Mouse (Mus musculus) CD4-positive helper T cell, adult 2 months (primary cell): ENCODE results near the gene Sgms2.
A peak's percentile ranks its signal among the peaks of the same experiment; 100 is the strongest.

Experiments
- DNase-seq: peaks from one replicate; pipeline ENCODE4 v3.0.0-alpha.2; 2012; ENCODE audit warnings: low read depth, missing footprints, low spot score

Sgms2 gene

DNA sequence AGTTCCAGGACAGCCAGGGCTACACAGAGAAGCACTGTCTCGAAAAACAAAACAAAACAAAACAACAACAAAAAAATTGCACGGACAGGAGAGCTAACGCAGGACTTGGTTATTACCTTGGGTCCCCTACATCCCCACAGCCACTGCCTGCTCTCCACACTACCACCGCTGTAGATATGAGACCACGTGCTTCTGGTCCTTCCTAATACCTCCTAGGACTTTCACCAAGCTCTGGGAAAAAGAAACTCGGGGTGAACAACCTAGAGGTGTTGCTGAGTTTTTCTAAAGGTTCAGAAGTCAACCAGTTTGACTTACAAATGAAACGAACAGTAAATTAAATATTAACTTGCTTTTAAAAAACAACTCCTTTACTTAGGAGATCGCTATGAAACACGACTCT lies 2.8 kb downstream of the Sgms2 start:
- DNase-seq = no peak

DNA sequence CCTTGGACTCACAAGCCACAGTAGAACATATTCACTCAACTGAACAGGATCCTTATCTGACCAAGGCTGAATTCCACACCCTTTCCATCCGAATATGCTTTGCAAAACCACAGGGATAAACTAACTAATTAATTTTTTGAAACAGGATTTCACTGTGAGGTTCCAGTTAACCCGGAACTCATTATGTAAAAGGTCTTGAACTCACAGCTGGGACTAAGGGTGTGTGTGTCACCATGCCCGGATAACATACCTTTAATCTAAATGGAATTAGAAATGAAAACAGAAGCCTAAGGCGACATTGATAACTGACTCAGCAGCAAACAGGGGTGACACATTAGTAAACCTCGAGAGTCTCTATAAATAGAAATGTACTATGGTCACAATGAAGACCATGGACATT lies 5.8 kb downstream of the Sgms2 start:
- no peak for DNase-seq

DNA sequence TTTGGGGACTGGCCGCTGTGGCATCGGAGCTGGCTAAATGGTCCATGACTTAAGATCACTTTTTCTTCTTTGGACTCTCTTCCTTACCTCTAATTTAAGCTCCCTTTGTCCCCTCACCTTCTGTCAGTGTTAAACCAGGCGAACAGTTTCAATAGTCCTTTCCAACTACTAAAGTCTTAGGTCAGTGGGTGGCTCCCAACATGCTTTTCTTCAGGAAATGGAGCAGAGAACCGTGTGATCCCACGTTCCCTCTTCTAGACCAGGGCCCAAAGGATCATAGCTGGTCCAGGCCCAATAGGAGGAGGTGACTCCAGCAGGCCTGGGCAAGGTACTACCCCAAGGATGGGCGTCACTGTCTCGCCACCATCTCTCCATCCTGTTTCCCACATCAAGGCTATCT lies 7.6 kb downstream of the Sgms2 start:
- DNase-seq = no peak

DNA sequence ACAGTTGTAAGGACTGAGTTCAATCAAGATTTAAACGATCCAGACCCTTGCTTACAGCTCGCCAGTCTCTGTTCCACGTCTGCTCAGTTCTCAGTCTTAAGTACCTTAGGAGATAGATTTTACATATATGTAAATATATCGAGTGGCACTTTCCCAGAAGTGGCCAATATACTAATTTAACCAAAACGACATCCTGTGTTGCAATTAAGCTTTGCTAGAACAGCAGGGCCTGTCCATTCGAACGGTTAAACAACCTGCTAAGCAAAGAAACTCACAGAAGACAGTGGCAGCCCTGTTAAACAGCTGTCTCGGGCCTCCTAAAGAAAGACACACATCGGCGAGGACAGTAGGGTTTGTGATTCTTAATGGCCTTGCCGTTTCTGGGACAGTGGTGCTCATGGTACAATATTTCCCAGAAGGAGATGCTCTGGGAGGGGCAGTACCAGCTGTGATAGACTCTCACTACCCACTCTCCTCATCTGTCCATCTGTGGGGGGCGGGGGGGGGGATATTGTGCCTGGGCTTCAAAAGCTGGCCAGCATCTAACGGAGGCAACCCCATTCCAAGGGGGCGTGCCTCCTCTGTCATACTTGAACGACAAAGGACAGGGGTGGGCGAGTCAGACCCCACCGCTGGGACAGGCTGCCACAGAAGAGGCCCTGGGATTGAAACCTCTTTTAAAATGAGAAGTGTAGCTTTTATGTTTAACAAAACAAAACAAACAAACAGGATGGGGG lies 9.1 kb downstream of the Sgms2 start:
- no peak for DNase-seq

DNA sequence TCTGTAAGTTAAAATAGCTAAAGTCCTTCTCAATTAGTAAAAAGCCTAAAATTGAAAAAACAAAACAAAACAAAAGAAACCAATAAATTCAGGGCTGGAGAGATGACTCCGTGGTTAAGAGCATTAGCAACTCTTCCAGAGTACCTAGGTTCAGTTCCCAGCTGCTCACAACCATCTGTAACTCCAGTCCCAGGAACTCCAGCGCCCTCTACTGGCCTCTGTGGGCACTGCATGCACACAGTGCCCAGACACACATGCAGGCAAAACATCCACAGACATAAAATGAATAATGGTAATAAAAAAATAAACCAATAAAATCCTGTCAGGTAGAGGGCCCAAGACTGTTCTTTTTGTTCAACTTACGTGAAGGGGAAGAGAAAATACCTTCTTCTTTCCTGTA lies 10.6 kb downstream of the Sgms2 start:
- DNase-seq = peak; percentile 6

DNA sequence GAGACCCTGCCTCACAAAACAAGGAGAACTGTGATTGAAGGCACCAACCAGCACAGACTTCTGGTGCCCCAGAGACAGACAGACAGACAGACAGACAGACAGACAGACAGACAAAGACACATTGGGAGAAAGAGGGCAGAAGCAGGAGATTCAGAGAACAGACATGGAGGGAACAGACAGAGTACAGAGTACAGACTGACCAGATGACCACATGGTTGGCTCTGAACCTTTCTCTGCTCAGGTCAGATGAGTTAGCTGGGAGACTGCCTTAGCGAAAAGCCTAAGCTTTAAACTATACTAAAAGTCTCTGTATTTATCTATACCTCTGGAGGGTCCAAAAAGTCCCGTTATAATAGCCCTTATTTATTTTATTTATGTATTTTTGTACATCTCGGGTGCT lies 11.8 kb downstream of the Sgms2 start:
- no peak for DNase-seq

DNA sequence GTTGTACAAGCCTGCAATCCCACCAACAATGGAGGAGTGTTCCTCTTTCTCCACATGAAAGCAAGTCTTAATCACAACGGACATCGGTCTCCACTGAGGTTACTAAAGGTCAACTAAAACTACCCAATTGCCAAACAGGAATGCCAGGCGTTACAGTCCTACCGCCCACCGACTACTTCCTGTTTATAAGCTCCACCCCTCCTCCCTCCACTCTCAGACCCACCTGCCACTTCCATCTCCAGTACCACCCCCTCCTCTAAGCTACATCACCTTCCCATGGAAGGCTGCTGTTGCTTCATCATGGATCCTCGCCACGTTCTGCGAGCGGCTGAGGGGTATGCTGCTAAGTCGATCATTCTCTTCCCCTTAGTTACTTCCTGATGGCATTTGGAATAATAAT lies 15.2 kb downstream of the Sgms2 start:
- no peak for DNase-seq

DNA sequence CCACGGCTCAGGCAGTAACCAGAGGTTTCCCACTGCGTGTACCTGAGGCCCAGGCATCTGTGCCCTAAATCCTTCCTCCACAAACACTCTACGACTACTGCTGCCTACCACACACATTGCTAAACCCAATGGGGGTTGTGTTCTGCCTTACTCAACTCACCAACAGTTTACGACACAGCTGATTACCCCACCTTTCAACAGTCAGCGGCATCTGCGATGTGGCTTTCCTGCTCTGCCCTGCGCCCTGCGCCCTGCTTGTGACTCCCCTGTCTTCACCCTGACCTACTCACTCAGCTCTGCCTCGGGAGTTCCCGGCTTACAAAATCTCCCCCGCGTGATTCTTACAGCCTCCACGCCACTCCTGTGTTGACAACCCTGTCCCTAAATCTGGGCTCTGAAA lies 16.7 kb downstream of the Sgms2 start:
- DNase-seq = no peak

DNA sequence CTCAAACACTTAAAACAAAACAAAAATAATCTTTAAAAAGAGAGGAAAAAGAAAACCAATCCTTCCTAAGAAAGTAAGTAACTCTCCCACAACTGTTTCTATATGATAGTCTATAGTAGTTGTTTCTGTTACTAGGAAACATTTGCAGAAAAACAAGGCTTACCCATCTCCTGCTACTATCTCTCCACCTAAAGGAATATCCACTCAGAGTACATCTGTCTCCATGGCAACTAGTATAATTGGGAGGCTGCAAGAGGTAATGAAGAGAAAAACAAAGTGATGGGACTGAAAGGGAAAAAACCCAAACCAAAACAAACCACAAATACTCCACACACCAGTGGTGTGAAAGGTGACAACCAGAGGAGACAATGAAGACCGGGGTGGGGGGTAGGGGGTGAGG lies 17.7 kb downstream of the Sgms2 start:
- no peak for DNase-seq

DNA sequence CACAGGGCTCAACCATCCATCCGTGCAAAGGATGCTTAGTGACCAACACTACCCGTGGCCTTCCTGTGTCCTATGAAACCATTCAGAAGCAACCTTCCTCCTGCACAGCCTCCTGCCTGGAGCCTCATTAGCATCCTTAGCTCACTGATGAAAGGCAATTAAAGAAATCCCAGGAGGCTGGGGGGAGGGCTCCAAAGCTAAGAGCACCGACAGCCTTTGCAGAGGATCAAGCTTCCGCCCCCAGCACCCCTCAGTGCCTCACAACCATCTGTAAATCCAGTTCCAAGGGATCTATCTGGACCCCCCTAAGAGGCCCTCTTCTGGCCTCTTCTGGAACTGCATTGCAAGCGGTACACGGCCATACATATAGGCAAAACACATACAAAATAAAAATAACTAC lies 19.4 kb downstream of the Sgms2 start:
- DNase-seq = no peak

DNA sequence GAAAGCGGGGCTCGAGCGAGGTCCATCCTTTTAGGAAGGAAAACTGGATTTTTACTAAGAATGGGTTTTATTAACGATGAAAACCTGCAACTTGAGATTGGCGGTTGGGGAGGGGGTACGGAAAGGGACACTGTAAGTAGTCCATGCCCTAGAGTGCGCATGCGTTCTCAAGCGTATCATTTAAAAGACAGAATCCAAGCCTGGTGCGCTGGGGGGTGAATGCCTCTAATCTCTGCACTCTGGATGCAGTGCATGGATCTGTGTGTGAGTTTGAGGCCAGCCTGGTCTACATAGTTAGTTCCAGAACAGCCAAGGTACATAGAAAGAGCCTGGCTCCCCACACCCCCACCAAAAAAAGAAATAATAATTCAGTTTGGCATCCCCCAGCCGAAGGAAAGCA lies 19.8 kb downstream of the Sgms2 start:
- no peak for DNase-seq

DNA sequence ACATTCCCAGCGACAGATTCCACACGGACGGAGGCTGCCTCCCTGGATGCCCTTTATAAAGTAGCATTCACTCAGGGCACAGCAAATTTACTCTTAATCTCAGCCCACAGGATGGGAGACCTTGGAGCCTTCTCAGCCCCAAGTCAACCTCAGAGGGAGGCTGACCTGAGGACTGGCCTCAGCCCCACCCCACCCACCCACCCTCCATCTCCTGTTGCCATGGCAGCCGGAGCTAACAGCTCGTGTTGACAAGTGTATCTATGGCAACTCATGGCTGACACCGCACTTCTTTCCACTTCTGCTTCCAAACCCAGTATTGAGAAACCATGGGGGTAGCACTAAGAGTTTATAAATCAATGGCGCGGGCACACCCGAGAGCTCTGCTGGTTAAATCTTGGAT lies 20.4 kb downstream of the Sgms2 start:
- no peak for DNase-seq

DNA sequence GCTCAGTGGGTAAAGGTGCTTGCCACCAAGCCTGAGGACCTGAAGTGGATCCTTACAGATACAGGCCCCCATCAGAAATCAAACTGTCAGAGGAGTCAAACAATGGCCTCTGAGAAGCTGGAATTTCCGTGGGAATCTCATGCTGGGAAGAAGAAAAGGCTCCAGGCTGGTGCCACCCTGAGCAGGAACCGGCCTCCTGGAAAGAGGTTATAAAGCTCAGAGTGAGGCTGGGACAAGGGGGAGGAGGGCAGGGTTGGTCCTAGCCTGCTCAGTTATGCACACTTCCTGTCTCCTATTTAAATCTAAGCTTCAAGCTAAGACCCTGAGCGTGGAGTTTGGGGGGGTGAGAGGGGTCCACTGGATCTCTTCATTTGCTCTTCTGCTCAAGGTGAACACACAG lies 21.6 kb downstream of the Sgms2 start:
- no peak for DNase-seq

DNA sequence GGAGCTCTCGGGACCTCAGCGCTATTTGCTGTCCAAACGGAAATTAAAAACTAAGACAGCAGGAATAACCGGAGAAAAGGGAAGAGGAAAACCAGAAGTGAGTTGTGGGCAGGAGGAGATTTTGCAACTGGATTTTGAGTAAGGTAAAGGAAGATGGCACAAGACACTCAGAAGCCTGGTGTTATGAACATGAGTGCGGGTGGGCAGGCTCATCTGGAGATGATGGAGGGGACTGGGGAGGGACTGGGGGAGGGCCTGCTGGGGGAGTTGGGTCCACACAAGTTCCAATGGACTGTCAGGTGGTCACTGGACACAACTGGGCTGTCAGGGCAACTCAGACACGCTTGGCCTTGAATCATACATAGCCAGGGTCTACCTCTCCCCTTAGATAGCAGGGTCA lies 24.8 kb downstream of the Sgms2 start:
- no peak for DNase-seq

DNA sequence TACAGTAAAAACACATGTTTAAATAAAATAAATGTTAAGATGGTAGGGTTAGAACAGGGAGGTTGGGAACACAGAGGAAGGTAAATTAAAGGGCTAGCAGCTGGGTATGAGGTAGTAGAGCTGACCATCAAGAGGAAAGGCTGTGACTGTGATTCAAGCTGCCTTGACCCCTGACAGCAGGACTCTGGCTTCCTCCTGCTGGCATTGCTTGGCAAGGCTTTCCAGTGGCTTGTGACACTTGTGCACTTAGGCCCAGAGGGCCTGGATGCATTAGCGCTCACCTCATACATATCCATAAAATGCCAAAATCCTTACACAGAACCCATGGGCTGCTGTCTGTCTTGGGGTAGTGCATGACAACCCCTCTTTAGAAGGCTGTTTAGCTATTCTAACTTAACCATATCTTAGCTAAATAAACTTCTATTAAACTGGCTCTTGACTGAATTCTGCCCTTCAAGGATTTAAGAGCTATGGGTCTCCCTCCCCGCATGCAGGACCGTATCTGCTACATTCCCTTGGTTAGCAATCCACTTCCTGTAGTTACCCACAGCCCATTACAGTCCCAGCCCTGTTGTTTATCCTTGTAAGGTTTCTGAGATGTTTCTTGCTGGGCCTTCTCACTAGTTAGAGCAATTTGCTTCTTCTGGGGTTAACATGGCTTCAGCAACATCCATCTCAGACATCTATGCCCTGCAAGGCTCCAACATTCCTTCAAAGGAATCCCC lies 25.5 kb downstream of the Sgms2 start:
- DNase-seq = no peak

DNA sequence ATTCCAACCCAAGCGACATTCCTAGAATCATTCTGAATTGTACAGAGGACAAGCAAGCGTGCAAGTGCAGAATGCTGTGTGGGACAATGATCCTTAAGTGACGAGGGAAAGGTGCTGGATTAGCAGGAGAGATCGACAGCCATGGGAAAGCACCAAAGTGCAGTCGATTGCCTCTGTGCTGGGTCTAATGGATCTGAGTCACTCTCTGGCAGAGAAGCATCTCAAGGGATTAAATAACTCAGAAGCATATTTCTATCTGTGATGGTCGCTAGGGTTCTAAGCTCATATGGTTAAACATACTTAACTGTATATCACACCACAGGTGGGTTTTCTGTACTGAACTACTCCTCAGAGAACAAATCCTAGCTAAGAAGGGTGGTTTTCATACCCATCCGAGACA lies 118.2 kb downstream of the Sgms2 start:
- no peak for DNase-seq

DNA sequence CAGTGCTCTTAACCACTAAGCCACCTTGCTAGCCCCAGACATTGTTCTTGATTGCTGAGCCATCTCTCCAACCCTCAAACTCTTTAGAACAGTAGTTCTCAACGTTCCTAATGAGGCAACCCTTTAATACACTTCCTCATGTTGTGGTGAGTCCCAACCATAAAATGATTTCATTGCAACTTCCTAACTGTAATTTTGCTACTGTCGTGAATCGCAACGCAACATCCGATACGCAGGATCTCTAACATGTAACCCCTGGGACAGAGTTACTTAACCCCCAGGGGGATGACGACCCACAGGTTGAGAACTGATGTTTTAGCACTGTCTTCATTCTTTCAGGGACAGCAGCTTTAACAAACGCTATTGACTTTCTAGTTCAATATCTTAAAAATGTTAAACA lies 122.5 kb downstream of the Sgms2 start:
- DNase-seq = no peak

DNA sequence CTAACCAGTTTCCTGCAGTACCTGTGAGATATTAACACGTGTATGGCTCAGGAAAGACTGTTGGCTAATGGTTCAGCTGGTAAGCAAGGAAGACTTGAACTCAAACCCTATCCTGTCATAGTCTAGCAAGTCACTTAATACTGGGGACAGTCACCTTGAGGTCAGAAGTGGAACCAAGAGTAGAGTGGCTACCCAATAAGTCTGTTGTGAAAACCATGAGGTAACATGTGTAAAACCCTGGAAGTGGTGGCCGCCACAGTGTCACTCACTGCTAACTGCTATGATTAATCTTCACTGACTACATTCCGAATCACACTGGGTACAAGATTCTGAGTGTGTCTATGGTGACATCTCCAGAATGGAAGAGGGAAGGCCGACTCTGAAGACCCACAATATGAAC lies 123.8 kb downstream of the Sgms2 start:
- no peak for DNase-seq

DNA sequence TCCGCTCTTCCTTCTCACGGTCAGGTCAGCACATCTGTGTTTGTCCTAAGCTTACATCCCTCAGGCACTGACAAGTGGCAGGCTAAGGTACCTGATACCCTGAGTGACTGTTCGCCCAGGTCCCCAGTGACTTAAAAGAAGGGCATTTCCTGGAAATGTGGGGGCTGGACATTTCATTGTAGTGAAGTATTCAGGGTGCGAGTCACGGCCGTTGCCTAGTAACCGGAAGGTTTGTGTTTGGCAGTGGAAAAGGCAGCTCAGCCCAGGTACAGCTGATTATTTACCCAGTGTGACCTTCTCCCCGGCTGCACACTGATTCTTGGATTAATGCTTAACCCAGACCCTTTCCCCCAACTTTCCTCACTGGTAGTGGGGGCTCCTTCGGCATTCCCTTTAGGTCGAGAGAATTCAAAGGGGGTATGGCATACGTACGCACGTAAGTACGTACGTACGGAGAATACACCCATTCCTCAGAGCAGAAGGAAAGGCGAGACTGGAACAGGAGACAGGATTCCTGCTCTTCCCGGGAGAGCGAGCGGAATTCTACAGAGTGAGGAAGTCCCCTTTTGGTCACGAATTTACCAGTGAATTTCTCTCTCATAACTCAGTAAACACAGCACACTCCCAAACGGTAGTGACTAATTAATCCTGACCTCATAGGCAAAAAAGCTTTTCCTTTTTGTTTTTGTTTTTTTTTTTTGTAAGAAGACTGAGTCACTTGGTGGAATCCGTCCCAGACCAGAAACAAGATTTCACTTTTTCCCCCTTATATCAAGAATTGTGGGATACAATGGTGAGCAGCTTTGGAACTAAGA lies 126.4 kb downstream of the Sgms2 start:
- DNase-seq = no peak

DNA sequence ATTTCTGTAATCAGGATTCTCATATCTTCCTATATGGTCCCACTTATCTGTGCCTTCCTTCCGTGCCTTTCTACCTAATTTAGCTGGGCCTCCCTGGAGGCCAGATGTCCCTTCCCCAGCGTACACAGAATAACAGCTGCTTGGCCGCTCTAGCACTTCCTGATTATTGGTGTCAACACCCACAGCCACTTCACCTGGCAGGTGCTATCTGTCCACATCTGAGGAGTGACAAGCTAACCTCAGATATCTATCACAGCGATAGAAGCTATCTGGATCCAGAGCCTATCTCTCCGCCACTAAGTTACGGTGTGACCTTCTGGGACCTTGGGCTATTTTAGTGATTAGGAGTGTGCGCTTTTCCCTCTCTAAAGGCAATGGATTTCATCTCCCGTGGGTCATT lies 127.0 kb downstream of the Sgms2 start:
- DNase-seq = no peak

DNA sequence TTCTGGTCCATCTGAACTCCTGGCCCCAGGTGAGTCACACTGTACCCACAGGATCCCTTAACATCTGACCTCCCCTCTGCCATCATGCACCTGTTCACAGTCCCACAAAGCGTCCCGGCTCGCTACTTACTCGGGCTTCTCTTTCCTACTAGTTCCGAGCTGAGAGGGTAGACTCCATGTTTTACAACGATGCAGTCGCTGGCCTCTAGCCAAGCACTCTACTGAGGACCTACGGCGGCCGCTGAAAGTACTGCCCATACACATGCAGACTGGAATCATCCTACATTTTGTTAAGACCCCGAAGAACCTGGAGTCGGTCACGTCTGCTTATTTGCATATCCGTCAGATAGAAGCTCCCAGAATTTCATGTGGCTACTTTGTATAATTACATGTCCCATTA lies 127.6 kb downstream of the Sgms2 start:
- no peak for DNase-seq

DNA sequence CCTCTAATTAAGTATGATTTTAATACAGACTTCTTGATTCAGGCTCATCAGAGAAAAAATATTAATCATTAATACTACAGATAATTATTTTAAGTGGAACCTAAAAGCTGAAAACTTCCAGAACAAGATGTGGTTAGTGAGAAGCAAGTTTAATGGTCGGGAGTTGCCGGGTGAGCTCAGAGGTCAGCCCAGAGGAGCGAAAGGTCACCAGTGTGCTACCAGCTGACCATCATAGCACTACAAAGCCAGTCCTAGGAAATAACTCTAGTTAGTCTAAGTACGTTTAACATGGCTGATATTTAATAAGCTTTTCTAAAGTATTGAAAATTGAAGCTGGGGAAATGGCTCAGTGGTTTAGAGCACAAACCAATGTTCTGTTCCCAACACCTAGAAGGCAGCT lies 129.3 kb downstream of the Sgms2 start:
- no peak for DNase-seq

DNA sequence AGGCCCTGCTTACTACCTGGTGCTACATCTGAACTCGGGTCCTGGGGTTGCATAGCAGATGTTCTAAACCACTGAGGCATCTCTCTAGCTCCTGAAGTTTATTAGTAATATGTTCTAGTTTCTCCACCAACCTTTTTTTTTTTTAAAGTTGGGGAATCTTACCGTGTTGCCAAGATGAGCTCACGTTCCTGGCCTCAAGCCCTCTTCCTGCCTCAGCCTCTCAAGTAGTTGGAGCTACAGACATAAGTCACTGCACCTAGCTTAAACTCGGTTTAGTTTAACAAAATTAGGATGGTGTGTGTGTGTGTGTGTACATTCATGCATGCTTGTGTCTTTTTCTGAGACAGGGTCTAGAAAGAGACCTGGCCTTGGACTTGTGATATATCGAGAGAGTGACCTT lies 132.2 kb downstream of the Sgms2 start:
- no peak for DNase-seq
